Mouse (Mus musculus): ENCODE measurements around the gene Apc2. TPM values are rescaled to one million over a fixed set of nuclear protein-coding genes. Genes with fewer than 3 reads are reported as not detected.

Gene Apc2
- polyA plus RNA-seq, 1 experiment = 0.74 TPM

DNA sequence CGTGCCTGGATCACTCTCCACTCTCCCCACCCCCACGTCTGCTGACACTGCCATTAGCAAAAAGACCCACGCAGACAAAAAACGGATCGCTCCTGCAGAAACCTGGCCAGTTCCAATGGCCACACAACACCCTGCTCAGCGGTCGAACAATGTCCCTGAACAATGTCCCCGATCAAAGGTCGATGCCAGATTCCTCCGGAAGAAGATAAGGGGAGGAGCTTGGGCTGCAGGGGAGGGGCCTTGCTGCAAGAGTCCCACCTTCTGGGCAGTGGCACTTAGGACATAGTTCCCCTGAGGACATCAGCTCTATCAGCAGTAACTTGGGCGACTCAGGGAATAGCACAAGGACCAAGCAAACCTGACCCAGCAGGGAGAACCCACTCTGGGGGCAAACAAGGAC is 56.1 kb downstream of the Apc2 start:
- no peak overlapping the region for H3K4me3 ChIP-seq (ENCODE audit: insufficient read depth, low read depth, low read length)
- 28% methylated on average over 11 of the region's 11 CpGs for WGBS
- TF ChIP-seq CTCF (conservative IDR thresholded peaks at IDR 0.05; ENCODE audit: insufficient read depth, insufficient read length, low read depth, low read length) (no peak), POLR2A (IDR thresholded peaks at IDR 0.05; ENCODE audit: low read depth, low read length) (no peak)
- no peaks in the 10 kb centered on the region for H3K4me1 ChIP-seq (ENCODE audit: control insufficient read depth, insufficient read depth, low read length)
- H3K36me3 ChIP-seq (ENCODE audit: control insufficient read depth, insufficient read depth, low read length) = no peaks in the 10 kb centered on the region
- H3K27ac ChIP-seq (ENCODE audit: insufficient read depth, low read depth, low read length) = no peak overlapping the region
- H3K27me3 ChIP-seq (replicated peaks; ENCODE audit: control insufficient read depth, insufficient read depth, low read length) = no peaks in the 10 kb centered on the region
- DNase-seq = peak; percentile 90

GRCm38 (mm10) chr10:80352727-80353126 is 57.0 kb downstream of the Apc2 start:
- TF ChIP-seq POLR2A (IDR thresholded peaks at IDR 0.05; ENCODE audit: low read depth, low read length) (no peak), CTCF (conservative IDR thresholded peaks at IDR 0.05; ENCODE audit: insufficient read depth, insufficient read length, low read depth, low read length) (no peak)
- H3K36me3 ChIP-seq (ENCODE audit: control insufficient read depth, insufficient read depth, low read length) = no peaks in the 10 kb centered on the region
- H3K4me1 ChIP-seq (ENCODE audit: control insufficient read depth, insufficient read depth, low read length) = no peaks in the 10 kb centered on the region
- no peak overlapping the region for H3K27ac ChIP-seq (ENCODE audit: insufficient read depth, low read depth, low read length)
- no peaks in the 10 kb centered on the region for H3K27me3 ChIP-seq (replicated peaks; ENCODE audit: control insufficient read depth, insufficient read depth, low read length)
- H3K4me3 ChIP-seq (ENCODE audit: insufficient read depth, low read depth, low read length) = no peak overlapping the region
- no peak for DNase-seq
- WGBS = 54% methylated on average over 8 of the region's 8 CpGs

DNA sequence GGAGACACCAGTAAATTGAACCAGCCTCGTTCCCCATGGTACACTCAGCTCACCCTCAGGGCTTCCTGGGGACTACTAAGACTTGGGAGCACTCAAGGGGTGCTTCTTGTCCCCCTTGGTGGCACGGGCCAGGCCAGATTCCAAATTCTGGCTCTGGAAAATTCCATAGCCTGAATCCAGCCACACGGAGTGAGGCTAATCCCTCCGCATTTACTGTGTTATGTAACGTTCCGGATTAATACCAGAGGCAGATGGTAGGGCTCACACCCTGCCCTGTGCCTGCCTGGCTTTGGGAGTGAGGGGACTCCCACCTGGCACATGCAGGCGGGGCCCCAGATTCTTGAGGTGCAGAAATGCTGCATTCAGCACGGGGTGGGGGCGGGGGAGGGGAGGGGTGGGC is 59.7 kb downstream of the Apc2 start:
- Histone ChIP-seq H3K4me3 (ENCODE audit: insufficient read depth, low read depth, low read length) (no peak overlapping the region), H3K4me1 (ENCODE audit: control insufficient read depth, insufficient read depth, low read length) (no peaks in the 10 kb centered on the region), H3K27me3 (replicated peaks; ENCODE audit: control insufficient read depth, insufficient read depth, low read length) (no peaks in the 10 kb centered on the region), H3K36me3 (ENCODE audit: control insufficient read depth, insufficient read depth, low read length) (no peaks in the 10 kb centered on the region), H3K27ac (ENCODE audit: insufficient read depth, low read depth, low read length) (no peak overlapping the region)
- TF ChIP-seq POLR2A (IDR thresholded peaks at IDR 0.05; ENCODE audit: low read depth, low read length) = no peak
- TF ChIP-seq CTCF (conservative IDR thresholded peaks at IDR 0.05; ENCODE audit: insufficient read depth, insufficient read length, low read depth, low read length) = no peak
- DNase-seq = no peak
- 19% methylated on average over 9 of the region's 9 CpGs for WGBS

DNA sequence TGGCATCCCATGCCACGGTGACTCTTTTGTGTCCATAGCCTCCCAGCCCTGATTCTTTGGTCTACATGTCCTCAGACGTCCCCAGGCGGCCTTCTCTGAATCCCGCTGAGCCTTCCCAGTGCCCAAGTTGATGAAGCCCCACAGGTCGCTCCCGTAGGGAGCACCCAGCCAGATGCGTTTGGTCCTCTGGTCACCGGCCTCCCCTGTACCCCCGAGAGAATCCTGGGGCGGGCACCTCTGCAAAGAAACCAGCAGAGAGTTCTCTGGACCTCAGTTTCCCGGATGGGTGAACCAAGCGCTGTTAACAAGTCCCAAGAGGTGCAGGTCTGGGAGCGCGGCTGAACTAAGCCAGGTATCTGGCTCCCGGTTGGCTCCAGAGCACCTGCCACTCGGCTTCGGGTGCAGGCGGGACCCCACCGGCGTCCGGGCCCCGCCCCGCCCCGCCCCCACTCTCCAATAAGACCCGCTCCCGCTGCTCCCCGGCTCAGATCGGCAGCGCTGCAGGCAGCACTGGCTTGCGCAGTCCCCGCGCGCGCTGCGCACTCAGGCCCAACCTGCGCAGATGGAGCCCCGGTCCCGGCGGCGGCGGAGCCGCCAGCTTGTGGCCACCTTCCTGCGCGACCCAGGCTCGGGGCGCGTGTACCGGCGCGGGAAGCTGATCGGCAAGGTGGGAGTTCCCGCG is 60.4 kb downstream of the Apc2 start, which contains the start of gene Plk5:
Gene Plk5 (plus strand): TSS at position 459 of the 682 bp plus-strand sequence.
- TF ChIP-seq POLR2A (IDR thresholded peaks at IDR 0.05; ENCODE audit: low read depth, low read length) = no peak
- TF ChIP-seq CTCF (conservative IDR thresholded peaks at IDR 0.05; ENCODE audit: insufficient read depth, insufficient read length, low read depth, low read length) = no peak
- 2% methylated on average over 53 of the region's 53 CpGs for WGBS
- Histone ChIP-seq H3K27me3 (replicated peaks; ENCODE audit: control insufficient read depth, insufficient read depth, low read length) (no peaks in the 10 kb centered on the region), H3K4me1 (ENCODE audit: control insufficient read depth, insufficient read depth, low read length) (no peaks in the 10 kb centered on the region), H3K36me3 (ENCODE audit: control insufficient read depth, insufficient read depth, low read length) (no peaks in the 10 kb centered on the region), H3K27ac (ENCODE audit: insufficient read depth, low read depth, low read length) (no peak within 1 kb of the TSS), H3K4me3 (ENCODE audit: insufficient read depth, low read depth, low read length) (no peak within 1 kb of the TSS)
- DNase-seq = no peak

- H3K27me3 ChIP-seq (replicated peaks; ENCODE audit: control insufficient read depth, insufficient read depth, low read length) = no peaks in the 10 kb centered on the region
- H3K36me3 ChIP-seq (ENCODE audit: control insufficient read depth, insufficient read depth, low read length) = no peaks in the 10 kb centered on the region
Measured at GRCm38 (mm10) chr10:80356737-80357136, 61.0 kb downstream of the Apc2 start.

GRCm38 (mm10) chr10:80357336-80357735 is 61.6 kb downstream of the Apc2 start:
- TF ChIP-seq POLR2A (IDR thresholded peaks at IDR 0.05; ENCODE audit: low read depth, low read length) (no peak), CTCF (conservative IDR thresholded peaks at IDR 0.05; ENCODE audit: insufficient read depth, insufficient read length, low read depth, low read length) (no peak)
- no peaks in the 10 kb centered on the region for H3K27me3 ChIP-seq (replicated peaks; ENCODE audit: control insufficient read depth, insufficient read depth, low read length)
- DNase-seq = no peak
- no peak overlapping the region for H3K4me3 ChIP-seq (ENCODE audit: insufficient read depth, low read depth, low read length)
- WGBS = 30% methylated on average over 7 of the region's 7 CpGs
- no peaks in the 10 kb centered on the region for H3K36me3 ChIP-seq (ENCODE audit: control insufficient read depth, insufficient read depth, low read length)
- H3K4me1 ChIP-seq (ENCODE audit: control insufficient read depth, insufficient read depth, low read length) = no peaks in the 10 kb centered on the region
- no peak overlapping the region for H3K27ac ChIP-seq (ENCODE audit: insufficient read depth, low read depth, low read length)

More at GRCm38 (mm10) chr10:80356737-80357136, 61.0 kb downstream of the Apc2 start:
- Histone ChIP-seq H3K4me1 (ENCODE audit: control insufficient read depth, insufficient read depth, low read length) (no peaks in the 10 kb centered on the region), H3K4me3 (ENCODE audit: insufficient read depth, low read depth, low read length) (no peak overlapping the region), H3K27ac (ENCODE audit: insufficient read depth, low read depth, low read length) (no peak overlapping the region)
- 3% methylated on average over 34 of the region's 34 CpGs for WGBS
- no peak for DNase-seq
- TF ChIP-seq POLR2A (IDR thresholded peaks at IDR 0.05; ENCODE audit: low read depth, low read length) (no peak), CTCF (conservative IDR thresholded peaks at IDR 0.05; ENCODE audit: insufficient read depth, insufficient read length, low read depth, low read length) (no peak)

DNA sequence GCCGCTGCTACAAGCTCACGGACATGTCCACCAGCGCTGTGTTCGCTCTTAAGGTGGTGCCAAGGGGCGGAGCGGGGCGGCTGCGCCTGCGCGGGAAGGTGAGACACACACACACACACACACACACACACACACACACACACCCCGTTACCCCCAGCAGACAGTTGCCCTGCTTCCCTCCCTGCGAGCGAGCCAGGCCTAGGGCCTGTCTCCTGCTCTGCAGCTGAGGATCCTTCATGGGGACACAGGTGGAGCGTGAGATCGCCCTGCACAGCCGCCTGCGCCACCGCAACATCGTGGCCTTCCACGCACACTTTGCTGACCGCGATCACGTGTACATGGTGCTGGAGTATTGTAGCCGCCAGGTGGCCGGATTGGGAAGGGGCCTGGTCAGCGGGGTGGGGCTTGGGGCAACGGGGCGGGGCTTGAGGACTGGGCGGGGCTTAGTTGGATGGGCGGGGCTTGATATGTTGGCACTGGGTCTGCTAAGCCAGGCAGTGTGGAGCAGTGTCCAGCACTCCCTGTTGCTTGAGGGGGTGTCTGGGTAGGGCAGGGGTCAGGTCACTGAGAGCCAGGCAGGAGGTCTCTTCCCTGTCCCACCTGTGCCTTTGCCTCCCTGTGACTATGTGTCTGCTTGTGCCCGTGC is 62.3 kb downstream of the Apc2 start:
- peak; percentile 77 for DNase-seq
- Histone ChIP-seq H3K4me1 (ENCODE audit: control insufficient read depth, insufficient read depth, low read length) (no peaks in the 10 kb centered on the region), H3K4me3 (ENCODE audit: insufficient read depth, low read depth, low read length) (peak overlapping the region; percentile 5; the same call in 1 of the 2 replicates), H3K36me3 (ENCODE audit: control insufficient read depth, insufficient read depth, low read length) (no peaks in the 10 kb centered on the region), H3K27ac (ENCODE audit: insufficient read depth, low read depth, low read length) (no peak overlapping the region), H3K27me3 (replicated peaks; ENCODE audit: control insufficient read depth, insufficient read depth, low read length) (no peaks in the 10 kb centered on the region)
- TF ChIP-seq POLR2A (IDR thresholded peaks at IDR 0.05; ENCODE audit: low read depth, low read length) (no peak), CTCF (conservative IDR thresholded peaks at IDR 0.05; ENCODE audit: insufficient read depth, insufficient read length, low read depth, low read length) (peak; percentile 28; the same call in 1 of the 2 replicates)
- whole genome bisulfite sequencing = 8% methylated on average over 31 of the region's 31 CpGs

Data from kidney, adult 2 months (tissue).